Mouse (Mus musculus) WW6 (cell line): ENCODE measurements around the gene Rhbdf2.

Experiments
- DNase-seq: peaks from one replicate; pipeline ENCODE4 v3.0.0-alpha.2; 2013; ENCODE audit warnings: low read depth, low spot score

Rhbdf2 gene

DNA sequence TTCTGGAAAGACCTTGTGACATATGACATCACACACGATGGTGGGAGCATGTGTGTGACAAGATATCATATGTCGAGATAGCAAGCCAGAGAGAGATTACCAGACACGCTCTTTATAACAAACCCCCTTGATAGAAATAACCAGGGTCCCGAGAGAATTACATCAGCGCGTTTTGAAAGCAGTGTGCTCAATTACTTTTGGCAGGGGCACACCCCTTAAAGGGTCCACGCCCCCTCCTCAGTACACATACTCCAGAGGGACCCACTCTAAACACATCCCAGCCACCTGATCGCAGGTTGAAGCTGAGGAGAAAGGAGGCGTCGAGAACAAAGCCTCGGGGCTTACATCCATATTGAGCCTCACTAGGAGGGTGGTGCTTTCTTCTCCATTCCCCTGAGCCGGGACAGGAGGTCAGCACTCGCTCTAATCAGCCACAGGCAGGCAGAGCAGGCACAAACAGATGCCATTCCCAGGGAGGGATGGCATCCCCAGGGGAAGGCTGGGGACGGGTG, 37.7 kb downstream of the Rhbdf2 start:
- DNase-seq = no peak

- peak; percentile 86 for DNase-seq
Measured at GRCm38 (mm10) chr11:116586801-116587631, 39.8 kb downstream of the Rhbdf2 start.

DNA sequence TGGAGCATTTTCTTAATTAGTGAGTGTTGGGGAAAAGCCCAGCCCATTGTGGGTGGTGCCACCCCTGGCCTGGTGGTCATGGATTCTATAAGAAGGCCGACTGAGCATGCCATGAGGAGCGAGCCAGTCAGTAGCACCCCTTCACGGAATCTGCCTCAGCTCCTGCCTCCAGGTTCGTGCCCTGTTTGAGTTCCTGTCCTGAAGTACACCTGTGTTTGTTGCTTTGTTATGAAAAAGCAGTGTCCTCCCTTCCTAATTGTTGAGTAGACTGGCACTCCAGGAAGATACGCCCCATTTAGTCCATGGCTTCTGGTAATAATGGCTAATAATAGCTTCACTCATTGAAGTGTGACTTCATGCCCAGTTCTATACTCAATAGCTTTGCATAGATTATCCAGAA, 40.5 kb downstream of the Rhbdf2 start, which contains the start of gene Aanat:
Gene Aanat (plus strand): TSS at position 123 of the 400 bp plus-strand sequence.
- DNase-seq = no peak

DNA sequence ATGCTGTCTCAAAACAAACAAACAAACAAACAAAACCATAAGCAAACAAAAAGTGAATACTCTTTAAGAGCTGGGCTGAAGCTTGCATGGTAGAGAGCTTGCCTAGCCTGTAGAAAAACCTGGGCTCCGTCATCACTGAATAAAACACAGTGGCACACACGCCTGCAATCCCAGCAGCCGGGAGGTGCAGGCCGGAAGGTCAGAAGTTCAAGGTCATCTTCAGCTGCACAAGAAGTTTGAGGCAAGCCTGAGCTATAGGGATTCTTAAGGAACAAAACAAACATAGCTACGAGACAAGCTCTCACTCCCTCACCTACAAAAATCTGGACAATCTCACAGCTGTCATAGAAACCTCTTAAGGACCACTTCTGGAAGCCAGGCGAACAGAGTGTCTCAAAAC, 41.1 kb downstream of the Rhbdf2 start:
- no peak for DNase-seq

- peak; percentile 80 for DNase-seq
Measured at GRCm38 (mm10) chr11:116581376-116581814, 45.4 kb downstream of the Rhbdf2 start, which contains the start of gene Ube2o. Gene Ube2o, minus strand, starts transcription at chr11:116581447.

DNA sequence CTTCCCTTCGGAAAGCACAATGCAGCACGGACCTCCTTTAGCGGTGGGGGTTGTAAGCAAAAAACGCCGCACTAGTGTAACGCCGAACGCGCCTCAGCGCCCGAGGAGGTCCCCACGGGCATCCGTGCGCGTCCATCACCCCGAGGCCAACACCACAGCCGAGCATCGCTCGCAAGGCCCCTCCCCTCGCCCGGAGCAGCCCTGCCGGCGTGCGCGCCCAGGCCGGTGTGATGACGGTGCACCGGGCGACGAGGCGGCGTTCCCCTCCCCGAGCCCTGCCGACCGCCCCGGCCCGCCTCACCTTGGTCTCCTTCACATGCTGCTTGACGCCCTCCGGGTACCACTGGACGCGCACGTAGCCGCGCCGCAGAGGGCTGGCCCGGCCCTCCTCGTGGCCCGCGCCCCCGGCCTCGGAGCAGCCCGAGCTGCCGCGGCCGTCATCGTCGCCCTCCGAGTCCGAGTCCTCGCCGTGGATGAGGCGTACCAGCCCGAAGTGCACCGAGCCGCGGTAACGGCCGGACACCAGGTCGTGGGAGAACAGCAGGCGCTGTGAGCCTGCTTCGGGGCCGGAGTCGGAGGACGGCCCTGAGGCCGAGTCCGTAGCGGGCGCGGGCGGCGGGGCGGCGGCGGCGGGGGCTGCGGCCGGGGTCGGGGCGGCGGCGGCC, 46.0 kb downstream of the Rhbdf2 start:
- DNase-seq = no peak

GRCm38 (mm10) chr11:116580031-116580652, 46.7 kb downstream of the Rhbdf2 start:
- no peak for DNase-seq

- DNase-seq = no peak
Measured at GRCm38 (mm10) chr11:116579280-116579679, 47.5 kb downstream of the Rhbdf2 start.

DNA sequence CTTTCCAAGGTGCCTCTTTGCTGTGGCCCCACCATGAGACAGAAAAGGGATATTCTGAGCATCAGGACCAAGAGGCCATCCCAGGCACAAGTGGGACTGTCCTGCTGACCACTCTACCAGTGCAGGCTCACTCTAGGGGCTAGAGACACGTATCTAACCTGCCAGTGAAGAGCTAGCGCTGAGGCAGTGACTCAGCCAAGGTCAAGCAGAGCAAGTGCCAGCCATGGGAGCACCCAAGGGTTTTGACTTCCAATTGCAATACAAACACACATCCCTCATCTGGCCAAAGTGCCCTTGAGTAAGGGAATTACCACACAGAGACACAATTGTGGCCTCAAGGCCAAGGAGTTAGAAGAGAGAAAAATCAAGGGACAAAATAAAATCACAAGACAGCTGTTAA, 51.4 kb downstream of the Rhbdf2 start:
- DNase-seq = no peak

GRCm38 (mm10) chr11:116574982-116575381, 51.8 kb downstream of the Rhbdf2 start:
- no peak for DNase-seq

GRCm38 (mm10) chr11:116574486-116574885, 52.3 kb downstream of the Rhbdf2 start:
- no peak for DNase-seq

- DNase-seq = no peak
Measured at GRCm38 (mm10) chr11:116572756-116573543, 53.9 kb downstream of the Rhbdf2 start.

DNA sequence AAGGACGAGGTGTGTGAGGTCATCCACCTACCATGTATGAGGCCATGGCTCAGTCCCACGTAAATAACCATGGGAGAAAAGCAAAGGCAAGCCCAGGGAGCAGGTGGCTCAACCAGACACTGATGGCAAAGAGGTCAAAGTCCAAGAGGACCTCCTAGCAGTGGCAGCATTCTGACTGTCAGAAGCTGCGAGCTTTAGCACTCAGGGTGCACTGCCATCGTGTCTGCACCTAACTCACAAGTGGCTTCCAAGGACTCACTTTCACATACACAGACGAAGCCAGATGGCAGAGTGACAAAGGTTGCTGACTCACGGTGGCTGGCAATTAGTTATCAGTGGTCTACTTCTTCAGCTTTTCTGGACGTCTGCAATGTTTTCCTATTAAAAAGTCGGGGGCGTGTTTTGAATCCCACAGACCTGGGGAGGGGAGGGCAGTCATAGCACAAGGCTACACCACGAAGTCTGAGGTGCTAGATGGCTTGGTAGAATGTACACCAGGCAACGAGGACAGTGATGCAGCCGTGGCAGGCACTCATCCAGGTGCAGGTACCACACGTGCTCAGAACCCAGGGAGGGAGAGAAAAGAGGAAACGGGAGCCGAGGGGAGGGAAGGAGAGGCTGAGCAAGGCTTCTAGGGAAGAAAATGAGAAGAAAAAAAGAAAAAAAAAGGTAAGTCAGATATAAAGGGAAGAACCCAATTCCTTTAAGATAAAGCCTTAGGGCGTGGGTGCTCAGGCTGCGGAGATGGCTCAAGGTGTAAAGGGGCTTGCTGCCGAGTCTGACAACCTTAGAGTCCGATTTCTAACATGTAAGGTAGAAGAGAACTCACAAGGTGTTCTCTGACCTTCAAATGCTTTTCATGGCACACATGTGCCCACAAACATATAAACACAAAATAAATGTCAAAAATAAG, 54.8 kb downstream of the Rhbdf2 start:
- no peak for DNase-seq

DNA sequence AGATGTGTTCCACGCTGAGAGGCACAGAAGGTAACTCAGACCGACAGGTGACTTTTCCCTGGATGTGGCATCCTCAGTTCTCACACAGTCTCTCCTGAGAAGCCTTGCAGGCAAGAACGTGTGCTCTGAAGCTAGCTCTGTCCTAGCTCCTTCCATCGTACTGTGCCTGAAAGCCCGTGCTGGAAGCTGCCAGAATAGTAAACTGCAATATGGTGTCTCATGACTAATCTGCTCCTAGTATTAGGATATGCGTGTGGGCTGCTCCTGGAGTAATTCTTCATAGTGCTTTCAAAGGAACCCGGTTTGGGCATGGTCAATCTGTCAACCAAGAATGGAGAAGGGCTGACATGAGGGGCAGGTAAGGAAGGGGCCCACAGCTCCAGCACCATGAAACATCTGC, 56.0 kb downstream of the Rhbdf2 start:
- no peak for DNase-seq

- no peak for DNase-seq
Measured at GRCm38 (mm10) chr11:116567531-116567930, 59.3 kb downstream of the Rhbdf2 start.

- DNase-seq = no peak
Measured at GRCm38 (mm10) chr11:116565283-116566041, 61.4 kb downstream of the Rhbdf2 start.

- no peak for DNase-seq
Measured at GRCm38 (mm10) chr11:116556308-116556707, 70.5 kb downstream of the Rhbdf2 start.

DNA sequence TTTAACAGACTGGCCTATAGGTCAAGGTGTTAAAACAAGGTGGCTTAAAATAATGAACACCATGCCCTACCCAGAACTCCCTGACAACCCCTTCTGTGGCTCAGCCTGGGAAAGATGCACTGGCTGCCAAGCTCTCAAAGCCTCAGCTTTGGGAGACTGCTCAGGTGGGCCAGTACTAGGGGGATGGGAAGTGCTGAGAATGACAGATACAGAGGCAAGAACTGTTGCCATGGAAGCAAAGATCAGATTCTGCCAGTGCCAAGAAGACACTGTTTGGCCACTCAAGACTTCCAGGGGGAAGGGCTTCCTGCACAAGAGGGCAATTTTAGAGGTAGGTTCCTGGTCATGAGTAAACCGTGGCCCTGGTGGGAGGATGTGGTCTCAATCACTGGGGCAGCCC, 71.2 kb downstream of the Rhbdf2 start:
- no peak for DNase-seq

- peak; percentile 57 for DNase-seq
Measured at GRCm38 (mm10) chr11:116554171-116554878, 72.5 kb downstream of the Rhbdf2 start.
